ENCODE assay signal across 25 mouse cellular contexts in genomic region chr9:21818561-21818960, GRCm38 (mm10). TPM values are rescaled to one million over a fixed set of nuclear protein-coding genes. Genes with fewer than 3 reads are reported as not detected.
"Had no signal": no experiment of that assay in that cellular context is flagged by ENCODE, and none has a peak within 500 bp of the region (broad histone marks: within the 10 kb centered on the region; RNA-seq: fewer than 3 reads in every experiment).

No protein-coding gene starts in this region.

- H3K4me2 ChIP-seq: limb, embryonic 13.5 days; liver, embryonic 12.5 days; liver, embryonic 15.5 days; lung, embryonic 15.5 days; midbrain, embryonic 15.5 days; neural tube, embryonic 12.5 days; neural tube, embryonic 15.5 days; stomach, embryonic 15.5 days had no signal

- H3K27me3 ChIP-seq: limb, embryonic 13.5 days; liver, embryonic 12.5 days; liver, embryonic 15.5 days; lung, embryonic 15.5 days; midbrain, embryonic 15.5 days; neural tube, embryonic 12.5 days; neural tube, embryonic 15.5 days; stomach, embryonic 15.5 days had no signal

- H3K4me3 ChIP-seq: limb, embryonic 10.5 days; limb, embryonic 13.5 days; liver, embryonic 12.5 days; liver, embryonic 15.5 days; lung, embryonic 15.5 days; megakaryocyte, embryonic 14.5 days; midbrain, embryonic 10.5 days; midbrain, embryonic 15.5 days; neural tube, embryonic 12.5 days; neural tube, embryonic 15.5 days; stomach, embryonic 15.5 days had no signal

- H3K4me1 ChIP-seq: limb, embryonic 10.5 days; limb, embryonic 13.5 days; lung, embryonic 15.5 days; midbrain, embryonic 15.5 days; neural tube, embryonic 12.5 days; neural tube, embryonic 15.5 days; stomach, embryonic 15.5 days had no signal

- H3K36me3 ChIP-seq: midbrain, embryonic 15.5 days; neural tube, embryonic 15.5 days had no signal

- ATAC-seq: liver, embryonic 12.5 days; midbrain, embryonic 15.5 days had no signal

- H3K9ac ChIP-seq: limb, embryonic 13.5 days; liver, embryonic 12.5 days; liver, embryonic 15.5 days; lung, embryonic 15.5 days; midbrain, embryonic 15.5 days; neural tube, embryonic 12.5 days; neural tube, embryonic 15.5 days; stomach, embryonic 15.5 days had no signal

- H3K9me3 ChIP-seq: limb, embryonic 10.5 days; limb, embryonic 13.5 days; liver, embryonic 12.5 days; liver, embryonic 15.5 days; lung, embryonic 15.5 days; megakaryocyte, embryonic 14.5 days; midbrain, embryonic 10.5 days; midbrain, embryonic 15.5 days; neural tube, embryonic 12.5 days; neural tube, embryonic 15.5 days; stomach, embryonic 15.5 days had no signal

- DNase-seq: kidney, adult 2 months; liver; lung, adult 18-20 months; lung, postnatal 10 days; lung, postnatal 36 days; right cerebral cortex, adult 18-20 months; right cerebral cortex, postnatal 14 days; right cerebral cortex, postnatal 4 days; thymus, postnatal 25 days had no signal

- H3K27ac ChIP-seq: kidney, postnatal 0 days; limb, embryonic 10.5 days; limb, embryonic 13.5 days; liver, embryonic 12.5 days; liver, embryonic 15.5 days; lung, embryonic 15.5 days; midbrain, embryonic 10.5 days; midbrain, embryonic 15.5 days; neural tube, embryonic 12.5 days; neural tube, embryonic 15.5 days; stomach, embryonic 15.5 days had no signal

RNA-seq across cellular contexts. Expression of gene Angptl8, which starts 16.7 kb away (rescaled TPM):
- total RNA-seq: layer of hippocampus, adult 8-10 months; layer of hippocampus, postnatal 14 days; left cerebral cortex, adult 8-10 months; left cerebral cortex, postnatal 14 days had no signal
